Mouse (Mus musculus): Measurements from ENCODE around the gene Nudt4.
A peak's percentile ranks its signal among the peaks of the same experiment; 100 is the strongest.

The Nudt4 gene

DNA sequence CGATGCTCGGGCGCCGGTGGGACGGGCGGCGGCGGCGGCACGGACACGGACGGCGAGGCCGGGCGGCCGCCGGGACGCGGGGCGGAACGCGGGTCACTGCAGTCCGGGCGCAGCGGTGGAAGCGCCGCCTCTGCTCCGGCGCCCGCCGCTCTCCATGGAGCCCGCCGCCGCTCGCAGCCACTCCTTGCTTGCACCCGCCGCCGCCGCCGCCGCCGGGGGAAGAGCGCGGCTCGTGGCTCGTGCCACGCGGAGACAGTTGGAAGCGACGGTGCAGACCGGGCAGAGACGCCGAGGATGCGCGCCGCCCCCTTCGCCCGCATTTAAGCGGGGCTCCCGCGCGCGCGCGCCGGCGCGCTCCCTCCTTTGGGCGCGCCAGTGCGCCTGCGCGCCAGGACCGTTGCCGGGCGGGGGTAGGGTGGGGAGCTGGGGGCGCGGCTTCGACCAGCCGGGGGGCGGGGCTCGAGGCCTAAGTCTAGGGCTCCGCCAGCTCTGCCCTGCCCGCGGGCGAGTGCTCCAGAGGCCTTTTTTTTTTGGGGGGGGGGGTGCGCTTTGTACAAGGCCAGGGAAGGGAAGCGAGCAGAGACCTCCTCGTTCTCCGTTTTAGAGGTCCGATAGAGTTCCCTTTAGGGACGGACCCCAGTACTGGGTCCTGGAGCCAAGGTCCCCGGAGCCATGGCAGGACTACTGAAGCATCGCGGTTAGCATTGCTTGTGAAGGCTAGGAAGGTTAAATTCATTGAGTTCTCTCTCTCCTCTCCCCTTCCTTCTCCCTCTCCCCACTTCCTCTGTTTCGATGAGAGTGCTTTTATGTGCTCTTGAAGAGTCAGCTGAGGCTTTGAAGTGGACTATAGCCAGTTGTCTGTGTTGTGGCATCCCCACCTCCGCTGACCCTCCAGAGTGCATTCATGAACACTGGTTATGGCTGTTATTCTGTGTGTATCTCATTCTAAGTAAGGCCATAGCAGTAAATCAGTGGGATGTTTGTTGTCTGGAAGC lies at the start of gene Nudt4:
Gene Nudt4 (minus strand): TSS at position 296 of the 995 bp plus-strand sequence.
- DNase-seq, result peak; percentile 85

DNA sequence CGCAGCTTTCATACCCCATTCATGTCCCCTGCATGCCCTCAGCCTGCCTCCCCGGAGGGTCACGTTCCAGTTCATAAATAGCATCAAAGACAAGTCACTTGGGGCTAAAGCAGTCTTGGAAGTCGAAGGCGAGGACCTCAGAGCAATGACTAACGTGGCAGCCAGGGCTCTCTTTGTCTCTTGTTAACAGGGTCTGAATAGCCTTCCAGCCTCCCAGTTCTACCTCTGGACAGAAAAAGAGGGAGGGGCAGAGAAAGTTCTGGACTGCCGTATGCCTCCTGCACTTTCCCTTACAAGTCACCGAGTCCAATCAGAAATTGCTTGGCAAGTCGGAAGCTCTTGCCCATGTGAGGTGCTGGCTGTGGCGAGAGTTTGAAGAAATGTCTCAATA lies 47.4 kb upstream of the Nudt4 start:
- no peak for DNase-seq

DNA sequence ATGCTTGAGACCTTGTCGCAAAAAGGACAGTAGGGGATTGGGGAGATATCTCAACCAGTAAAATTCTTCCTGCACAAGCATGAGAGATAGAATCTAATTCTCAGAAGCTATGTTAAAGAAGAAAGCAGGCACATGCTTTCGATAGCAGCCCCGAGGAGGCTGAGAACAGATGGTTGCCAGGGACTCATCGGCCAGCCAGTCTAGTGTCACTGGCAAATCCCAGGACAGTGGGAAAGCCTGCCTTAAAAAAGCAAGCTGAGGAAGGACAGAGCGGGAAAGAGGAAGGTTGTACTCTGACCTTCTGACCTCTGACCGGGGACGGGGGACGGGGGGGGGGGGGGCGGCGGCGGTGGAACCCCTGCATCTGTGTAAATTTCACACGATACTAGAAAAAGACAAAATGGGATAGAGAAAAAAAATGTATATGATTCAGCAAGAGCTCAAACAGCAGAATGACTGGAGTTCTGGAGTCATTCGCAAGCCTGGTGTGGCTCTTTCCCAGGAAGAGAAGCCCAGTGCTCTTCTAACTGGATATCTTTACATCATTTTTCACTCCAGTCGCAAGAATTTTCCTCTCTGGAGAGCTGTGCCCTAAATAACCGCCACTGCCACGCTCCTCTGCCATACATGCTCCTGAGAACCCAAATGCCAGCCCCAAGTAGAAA lies 46.9 kb upstream of the Nudt4 start:
- no peak for DNase-seq

DNA sequence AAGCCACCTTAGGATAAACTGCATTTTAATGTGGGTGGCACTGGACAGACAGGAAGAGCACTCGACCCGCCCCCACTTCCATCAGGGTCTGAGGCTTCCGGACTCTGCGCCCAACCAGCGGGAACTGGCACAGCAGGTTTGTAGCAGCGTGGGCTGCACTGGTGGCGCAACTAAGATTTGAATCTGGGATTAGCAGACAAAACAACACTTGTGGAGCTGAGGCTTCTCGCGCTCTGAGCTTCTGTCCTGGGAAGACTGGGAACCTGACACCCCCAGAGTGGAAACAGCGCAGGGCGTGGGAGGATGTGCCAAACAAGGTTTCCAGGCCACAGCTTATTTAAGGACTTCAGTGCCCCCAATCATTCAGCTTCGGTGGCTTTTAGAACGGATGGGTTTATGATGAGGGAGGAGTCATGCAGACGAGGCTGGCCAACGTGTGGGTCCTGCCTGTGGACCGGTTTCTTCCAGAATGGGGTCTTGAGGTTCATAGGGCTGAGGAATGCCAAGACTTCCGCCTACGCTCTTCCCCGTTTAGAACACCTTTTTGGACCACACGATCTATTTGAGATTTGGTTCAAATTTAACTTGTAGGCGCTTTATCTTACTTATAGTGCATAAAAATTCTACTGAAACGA lies 41.1 kb upstream of the Nudt4 start:
- no peak for DNase-seq

DNA sequence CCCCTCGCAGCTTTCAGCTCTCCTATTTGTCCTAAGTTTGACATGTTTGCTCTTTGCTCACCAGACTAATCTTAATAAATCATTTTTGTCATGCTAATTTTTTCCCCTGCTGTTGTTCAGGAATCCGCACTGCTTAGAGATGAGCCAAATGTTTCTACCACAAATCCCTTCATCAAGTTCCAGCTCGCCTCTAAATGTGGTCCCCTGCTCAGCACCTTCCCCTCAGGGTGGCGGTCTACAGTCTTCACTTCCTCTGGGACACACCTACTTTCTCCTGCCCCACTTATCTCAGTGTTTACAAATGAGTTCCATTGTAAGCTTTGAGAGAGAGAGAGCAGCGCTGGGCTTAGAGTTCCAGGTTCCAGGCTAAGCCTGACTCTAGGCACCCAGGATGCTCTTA lies 36.6 kb upstream of the Nudt4 start:
- no peak for DNase-seq

DNA sequence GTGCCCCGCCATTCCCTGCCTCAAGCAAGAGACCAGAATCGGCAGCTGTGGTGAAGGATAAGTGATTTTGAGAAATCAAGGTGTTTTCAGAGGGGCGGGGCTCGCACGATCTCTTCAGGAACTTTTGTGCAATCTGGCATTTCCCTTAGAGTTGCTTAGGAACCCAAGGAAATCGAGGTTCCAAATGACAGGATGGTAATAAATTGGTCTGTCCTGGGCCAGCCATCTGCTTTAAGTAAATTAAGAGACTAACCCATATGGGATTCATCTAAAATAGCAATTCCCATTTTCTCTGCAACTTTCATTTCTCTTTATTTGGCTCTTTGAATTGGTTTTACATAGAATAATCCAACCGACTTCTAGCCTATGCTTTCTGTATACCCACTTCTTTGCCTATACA lies 35.8 kb upstream of the Nudt4 start:
- no peak for DNase-seq

DNA sequence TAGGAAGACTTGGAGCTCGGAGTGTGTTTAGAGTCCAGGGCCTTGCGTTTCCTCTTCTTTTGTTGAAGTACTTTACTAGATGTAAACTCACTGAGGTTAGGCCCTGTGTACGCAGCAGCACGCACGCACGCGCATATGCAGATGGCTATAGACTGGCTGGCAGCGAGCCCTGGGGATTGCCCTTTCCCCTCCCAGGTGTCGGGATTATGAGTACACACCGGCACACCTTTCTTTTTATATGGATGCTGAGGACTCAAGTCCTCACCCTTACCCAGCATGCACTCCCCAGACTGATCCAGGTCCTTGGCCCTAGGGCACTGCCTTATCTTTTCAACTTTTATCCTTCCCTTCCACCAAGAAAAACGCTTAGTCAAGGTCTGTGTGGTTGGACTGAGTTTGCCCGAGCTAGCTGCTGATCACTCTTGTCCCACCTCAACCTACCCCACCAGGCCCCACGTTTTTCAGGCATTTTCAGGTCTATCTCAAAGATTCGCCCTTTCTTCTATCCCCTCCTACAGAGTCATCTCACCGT lies 34.2 kb upstream of the Nudt4 start:
- no peak for DNase-seq

DNA sequence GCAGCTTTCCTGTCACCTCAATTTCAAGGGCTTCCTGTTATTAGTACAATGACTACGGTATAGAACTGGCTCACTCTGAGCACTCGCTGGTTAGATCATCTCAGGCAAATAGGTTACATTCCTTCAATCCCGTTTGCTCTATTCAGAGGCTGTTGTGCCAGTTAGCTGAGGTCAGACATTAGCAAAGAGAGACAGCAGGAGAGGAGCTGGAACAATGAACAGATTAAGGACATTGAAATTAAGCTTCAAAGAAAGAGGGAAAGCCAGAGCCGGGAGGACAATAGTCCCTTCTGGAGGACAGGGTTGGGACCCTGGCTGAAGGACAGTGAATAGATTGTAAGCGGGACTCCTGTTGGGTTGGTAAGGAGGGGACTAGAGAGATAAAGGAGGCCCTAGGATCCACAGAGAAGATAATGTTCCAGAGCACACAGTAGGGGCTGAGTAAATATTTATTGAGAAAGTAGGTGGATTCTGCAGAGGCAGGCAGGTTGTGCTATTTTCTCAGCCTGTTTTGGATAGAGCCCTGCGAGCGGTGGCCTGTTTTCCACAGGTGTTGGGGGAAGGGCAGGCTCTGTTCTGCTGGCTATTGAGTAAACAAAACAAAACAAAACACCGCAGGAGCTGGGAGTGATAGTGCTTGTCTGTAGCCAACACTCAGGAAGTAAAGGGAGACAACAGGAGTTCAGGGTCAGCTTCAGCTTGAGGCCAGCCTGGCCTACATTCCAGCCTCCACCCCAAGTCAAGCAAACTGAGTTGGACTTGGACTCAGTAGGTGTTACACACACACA lies 32.1 kb upstream of the Nudt4 start:
- no peak for DNase-seq

DNA sequence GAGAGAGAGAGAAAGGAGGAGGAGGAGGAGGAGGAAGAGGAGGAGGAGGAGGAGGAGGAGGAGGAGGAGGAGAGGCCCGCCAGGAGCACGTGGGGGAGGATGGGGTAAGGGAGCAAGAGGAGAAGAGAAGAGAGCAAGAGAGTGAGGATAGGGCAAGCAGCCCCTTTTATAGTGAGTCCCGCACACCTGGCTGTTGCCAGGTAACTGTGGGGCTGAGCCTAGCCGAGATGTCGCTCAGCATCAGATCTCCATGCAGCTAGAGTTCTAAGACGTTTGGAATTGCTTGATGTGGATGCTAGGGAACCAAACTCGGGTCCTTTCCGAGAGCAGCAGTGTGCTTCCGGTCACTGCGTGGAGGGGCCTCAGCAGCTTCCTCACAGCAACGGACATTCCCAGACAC lies 30.5 kb upstream of the Nudt4 start:
- DNase-seq, result no peak

DNA sequence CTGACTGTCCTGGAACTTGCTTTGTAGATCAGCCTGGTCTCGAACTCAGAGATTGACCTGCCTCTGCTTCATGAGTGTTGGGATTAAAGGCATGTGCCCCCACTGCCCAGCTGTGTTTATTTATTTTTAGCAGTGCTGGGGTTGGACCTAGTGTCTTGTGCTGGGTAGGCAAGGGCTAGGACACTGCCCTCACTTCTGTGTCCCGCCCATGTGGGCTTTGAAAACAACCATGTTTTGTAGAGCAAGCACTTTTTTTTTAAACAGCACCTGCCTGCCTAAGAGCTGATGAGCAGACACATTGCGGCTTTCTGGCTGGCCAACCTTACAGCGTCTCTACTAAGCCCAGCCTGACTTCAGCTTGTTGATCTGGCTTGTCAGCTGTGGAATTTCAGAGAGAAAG lies 27.3 kb upstream of the Nudt4 start:
- no peak for DNase-seq

DNA sequence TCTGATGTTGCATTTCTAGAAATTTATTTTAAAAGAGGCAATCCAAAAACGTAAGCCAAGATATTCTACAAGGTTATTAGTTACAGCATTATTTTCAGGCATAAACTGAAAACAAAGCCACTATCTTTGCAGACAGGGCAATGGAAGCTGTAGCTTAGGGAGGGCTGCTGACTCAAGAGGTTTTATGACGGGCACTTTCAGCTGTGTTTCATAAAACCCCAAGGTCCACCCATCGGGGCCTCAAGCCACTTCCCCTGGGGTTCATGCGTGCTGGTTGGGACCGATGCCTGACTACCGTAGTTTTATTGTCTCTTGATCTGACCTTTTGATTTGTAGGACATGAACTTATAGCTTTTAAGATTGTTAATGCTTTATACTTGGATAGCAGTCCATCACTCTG lies 26.2 kb upstream of the Nudt4 start:
- DNase-seq, result no peak

DNA sequence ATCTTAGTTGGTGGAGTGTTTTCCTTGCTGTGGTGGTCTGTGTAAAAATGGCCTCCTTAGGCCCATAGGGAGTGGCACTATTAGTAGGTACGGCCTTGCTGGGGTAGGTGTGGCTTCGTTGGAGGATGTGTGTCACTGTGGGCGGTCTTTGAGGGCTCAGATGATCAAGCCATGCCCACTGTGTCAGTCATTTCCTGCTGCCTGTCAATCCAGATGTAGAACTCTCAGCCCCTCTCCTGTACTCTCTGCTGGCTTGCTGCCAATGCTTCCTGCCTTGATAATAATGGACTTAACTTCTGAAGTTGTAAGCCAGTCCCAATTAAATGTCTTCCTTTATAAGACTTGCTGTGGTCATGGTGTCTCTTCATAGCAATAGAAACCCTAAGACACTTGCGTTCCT lies 25.2 kb upstream of the Nudt4 start:
- no peak for DNase-seq

DNA sequence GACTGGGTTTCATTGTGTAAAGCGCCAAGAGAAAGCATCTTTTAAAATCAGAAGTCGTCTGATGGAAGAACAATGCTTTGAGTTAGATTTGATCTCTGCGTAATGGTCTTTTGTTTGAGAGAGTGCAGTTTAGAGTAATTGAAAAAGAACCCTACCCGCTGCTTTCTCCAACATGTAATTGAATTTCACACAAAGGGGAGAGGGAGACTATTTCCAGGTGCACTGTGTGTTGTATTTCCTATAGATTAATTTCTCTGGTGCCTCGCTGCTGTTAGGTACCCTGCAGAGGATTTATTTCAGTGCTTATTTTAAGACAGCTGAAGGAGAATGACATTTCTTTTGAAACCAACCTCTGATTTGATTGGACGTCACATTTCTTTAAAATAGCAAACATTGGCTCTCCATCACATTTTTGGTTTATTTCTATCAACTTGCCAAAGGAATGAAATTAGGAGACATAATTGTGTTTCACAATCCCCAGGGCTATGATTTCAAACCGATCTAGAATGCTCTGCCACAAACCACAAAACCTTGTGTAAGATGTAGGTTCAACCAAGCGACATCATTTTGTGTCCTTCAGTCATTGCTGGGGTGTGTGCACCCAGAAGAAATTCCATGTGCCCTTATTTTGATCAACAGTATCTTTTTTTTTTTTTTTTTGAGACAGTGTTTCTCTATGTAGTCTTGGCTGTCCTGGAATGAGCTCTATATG lies 23.7 kb upstream of the Nudt4 start:
- DNase-seq, result no peak

DNA sequence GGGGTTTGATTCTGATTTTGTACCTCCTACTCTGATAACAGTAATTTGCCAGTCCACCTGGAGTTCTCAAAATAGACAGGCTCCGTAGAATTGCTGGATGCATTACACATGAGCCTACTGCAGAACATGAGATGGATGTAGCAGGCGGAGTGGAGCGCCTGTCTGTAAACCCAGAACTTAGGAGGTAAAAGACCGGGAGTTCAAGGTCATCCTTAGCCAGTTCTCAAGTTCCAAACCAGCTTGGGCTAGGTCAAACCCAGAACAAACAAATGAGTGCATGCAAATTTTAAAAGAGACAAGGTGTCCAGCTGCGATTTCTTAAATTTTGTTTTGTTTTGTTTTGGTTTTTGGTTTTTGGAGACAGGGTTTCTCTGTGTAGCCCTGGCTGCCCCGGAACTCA lies 21.6 kb upstream of the Nudt4 start:
- DNase-seq, result no peak

DNA sequence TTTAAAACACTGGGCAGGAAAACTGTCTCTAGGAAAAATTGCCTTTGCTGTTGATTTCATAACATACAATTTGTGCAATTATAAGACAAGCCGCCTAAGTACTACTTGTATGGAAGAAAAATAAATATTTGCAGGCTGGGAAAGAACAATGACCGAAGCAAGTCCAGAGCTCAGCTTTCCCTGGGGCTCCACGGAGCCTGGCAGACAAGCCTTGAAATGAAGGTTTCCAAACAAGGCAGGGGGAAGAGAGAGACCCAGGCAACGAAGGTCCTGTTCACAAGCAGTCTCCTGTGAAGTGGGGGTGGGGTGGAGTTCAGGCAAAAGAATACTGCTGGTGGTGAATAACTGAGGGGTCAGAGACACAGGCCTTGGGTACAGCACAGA lies 13.6 kb upstream of the Nudt4 start:
- no peak for DNase-seq

DNA sequence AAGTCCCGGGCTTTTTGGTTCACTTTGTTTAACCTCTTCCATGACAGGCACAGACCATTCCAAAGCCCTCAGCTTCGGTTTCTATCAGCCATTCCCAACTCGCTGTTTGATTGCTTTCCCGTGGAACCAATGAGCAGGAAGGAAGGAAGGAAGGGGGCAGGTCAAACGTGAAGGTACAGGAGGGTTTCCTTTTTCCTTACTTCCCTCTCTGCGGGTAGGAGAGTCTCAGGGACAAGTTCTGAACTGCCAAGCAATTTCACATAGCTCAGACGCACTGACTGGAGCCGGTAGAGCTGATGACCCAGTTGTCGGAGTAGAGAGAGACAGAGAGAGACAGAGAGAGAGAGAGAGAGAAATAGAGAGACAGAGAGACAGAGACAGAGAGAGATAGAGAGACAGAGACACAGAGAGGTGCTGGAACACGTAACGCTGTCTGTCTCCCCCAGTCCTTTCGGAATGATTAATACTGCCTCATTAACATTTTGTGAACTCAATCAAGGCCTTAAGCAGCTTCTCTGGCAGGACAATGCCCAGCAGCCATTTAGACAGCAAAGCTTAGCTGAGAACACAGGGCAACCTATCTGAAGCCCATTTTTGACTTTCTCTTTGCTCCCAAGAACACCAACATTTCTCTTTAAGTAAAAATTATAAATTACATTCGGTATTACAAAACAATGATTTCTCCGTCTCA lies 13.1 kb upstream of the Nudt4 start:
- DNase-seq, result no peak

DNA sequence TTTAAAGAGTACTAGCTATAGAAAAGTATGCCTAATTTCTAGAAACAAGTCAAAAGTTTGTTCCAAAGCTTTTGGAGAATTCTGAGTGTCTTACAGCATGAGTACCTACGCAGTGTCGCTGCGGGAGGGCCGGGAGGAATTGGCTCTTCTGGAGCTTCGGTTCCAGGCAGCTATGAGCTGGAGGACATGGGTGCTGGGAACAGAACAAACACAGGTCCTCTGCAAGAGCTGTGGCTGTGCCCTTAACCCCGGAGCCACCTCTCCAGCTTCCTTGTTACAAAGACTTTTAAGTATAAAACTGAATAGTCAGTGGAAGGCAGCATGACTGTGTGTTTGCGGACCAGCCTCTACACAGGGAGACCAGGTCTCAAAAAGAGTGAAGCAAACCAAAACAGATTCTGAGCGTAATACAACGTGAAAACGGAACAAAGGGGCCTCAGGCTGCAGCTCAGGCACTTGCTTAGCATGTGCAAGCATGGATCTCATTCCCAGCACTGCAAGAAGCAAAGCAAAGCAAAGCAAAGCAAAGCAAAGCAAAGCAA lies 12.0 kb upstream of the Nudt4 start:
- no peak for DNase-seq

DNA sequence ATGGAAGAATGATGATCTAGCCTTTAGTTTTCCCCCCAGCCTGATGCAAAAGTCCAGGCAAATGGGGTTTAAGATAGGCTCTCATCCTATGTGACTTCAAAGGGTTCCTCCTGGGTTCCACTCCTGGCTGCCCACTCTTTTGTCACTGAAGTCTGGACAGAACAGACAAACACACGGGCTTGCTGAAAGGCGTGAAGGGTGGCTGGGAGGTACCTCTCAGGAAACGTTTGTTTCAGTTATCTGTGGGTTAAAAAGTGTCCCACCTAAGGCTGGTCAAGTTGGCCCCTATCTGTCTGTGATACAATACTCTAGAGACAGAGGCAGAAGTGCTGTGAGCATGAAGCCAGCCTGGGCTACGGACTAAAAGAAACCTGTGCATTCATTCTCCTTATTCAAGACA lies 11.0 kb upstream of the Nudt4 start:
- DNase-seq, result no peak

DNA sequence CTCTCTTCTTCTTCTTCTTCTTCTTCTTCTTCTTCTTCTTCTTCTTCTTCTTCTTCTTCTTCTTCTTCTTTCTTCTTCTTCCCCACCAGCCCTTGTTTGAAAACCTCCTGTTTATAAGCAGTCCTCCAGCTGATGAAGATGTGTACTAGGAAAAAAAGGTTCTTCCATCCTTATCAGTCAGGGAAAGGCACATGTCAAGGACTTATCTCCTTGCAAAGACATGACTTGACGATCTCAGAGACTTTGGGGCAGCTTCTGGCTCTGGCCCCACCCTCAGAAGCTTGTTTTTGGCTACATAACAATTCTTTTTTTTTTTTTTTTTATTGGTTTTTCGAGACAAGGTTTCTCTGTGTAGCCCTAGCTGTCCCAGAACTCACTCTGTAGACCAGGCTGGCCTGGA lies 5.5 kb upstream of the Nudt4 start:
- DNase-seq, result no peak

DNA sequence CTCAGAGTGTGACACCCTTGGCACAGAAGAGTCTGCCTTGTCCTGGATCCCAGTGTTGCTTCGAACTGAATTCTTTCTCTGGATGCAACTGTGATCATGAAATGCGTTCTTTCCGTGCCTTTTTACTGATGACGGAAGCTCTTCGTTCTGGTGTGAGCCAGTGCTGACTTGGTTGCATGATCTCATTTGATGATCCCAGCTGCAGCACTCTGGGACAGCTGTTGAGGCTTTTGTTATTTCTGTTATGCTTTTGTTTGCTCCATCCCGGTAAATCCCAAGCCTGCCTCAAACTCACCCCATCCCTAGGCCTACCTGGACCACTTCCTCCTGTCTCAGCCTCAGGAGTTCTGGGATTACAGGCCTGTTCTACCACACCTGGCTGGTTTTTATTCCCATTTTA lies 4.1 kb upstream of the Nudt4 start:
- no peak for DNase-seq

DNA sequence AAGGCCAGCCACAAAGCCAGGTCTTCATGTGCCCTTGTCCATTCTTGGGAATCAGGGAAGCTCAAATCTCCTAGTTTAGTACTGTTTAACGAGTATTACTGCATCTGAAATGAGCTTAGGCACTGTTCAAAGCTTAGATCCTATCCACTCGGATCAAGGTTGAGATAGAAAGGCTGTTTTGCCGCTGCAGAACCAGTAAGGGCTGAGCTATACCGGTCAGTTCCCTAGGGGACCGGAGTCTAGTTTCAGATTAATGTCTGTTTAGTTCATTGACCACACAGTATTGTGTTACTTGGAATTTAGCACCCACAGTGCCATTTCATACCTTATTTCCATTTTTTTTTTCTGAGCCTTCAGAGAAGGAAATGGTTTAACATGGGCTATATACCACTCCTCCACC lies 3.6 kb upstream of the Nudt4 start:
- no peak for DNase-seq
